Mouse (Mus musculus): ENCODE measurements around the gene Flnc. TPM values are rescaled to one million over a fixed set of nuclear protein-coding genes. Genes with fewer than 3 reads are reported as not detected.

Flnc gene
- polyA plus RNA-seq, 1 experiment: 5.9 TPM

DNA sequence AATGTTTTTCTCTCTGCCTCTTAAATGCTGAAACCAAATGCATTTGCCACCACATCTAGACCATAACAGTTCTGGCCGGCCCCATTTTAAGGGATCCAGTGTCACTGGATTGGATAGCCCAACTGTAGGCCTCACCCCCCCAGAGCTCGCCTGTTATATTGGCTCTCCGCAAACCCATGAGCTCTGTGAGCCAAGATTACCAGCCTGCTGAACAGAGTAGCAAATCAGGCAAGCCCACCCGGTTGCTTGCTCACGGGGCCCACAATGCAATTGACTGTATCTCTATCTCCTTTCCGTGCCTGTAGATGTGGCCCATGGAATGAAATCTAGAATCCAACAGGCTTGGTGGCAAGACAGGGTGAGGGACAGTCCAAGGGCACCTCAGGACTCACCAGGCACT, 67.8 kb downstream of the Flnc start:
- 89% methylated on average over 6 of the region's 6 CpGs for WGBS
- H3K27ac ChIP-seq (ENCODE audit: insufficient read depth, low read depth, low read length): no peak overlapping the region
- no peak for TF ChIP-seq POLR2A (IDR thresholded peaks at IDR 0.05; ENCODE audit: low read depth, low read length)
- TF ChIP-seq CTCF (IDR thresholded peaks at IDR 0.05; ENCODE audit: extremely low read depth, insufficient read length, insufficient replicate concordance, low read depth, low read length): no peak

DNA sequence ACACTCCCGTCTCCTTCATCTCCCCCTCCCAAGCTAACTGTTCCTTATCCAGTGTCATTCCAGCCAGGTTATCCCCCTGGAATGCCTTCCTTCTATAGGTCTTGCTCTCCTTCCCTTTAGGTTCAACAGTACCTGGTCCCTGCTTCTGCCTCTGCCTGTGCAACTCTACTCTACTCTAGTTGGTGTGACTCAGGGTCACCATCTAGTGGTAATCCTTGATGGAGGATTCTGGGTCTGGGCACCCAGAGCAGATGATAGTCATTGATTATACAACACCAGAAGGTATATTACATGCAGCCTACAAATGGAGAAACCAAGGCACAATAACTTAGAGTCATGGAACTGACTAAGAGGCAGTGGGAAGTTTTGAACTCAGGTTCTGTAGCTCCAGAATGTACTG, 68.5 kb downstream of the Flnc start:
- Histone ChIP-seq H3K27ac (ENCODE audit: insufficient read depth, low read depth, low read length) (no peak overlapping the region), H3K36me3 (ENCODE audit: control insufficient read depth, insufficient read depth, low read length) (no peaks in the 10 kb centered on the region), H3K4me1 (ENCODE audit: control insufficient read depth, insufficient read depth, insufficient read length, low read length) (no peaks in the 10 kb centered on the region), H3K4me3 (ENCODE audit: low read depth, low read length) (no peak overlapping the region), H3K27me3 (ENCODE audit: control insufficient read depth, insufficient read depth, low read length) (no peaks in the 10 kb centered on the region; the same call in 1 of the 2 replicates)
- TF ChIP-seq POLR2A (IDR thresholded peaks at IDR 0.05; ENCODE audit: low read depth, low read length) (no peak), CTCF (IDR thresholded peaks at IDR 0.05; ENCODE audit: extremely low read depth, insufficient read length, insufficient replicate concordance, low read depth, low read length) (no peak)
- WGBS: 93% methylated on average over 1 of the region's 1 CpGs

More for the DNA sequence above, 67.8 kb downstream of the Flnc start:
- Histone ChIP-seq H3K36me3 (ENCODE audit: control insufficient read depth, insufficient read depth, low read length) (no peaks in the 10 kb centered on the region), H3K4me3 (ENCODE audit: low read depth, low read length) (no peak overlapping the region), H3K4me1 (ENCODE audit: control insufficient read depth, insufficient read depth, insufficient read length, low read length) (no peaks in the 10 kb centered on the region), H3K27me3 (ENCODE audit: control insufficient read depth, insufficient read depth, low read length) (no peaks in the 10 kb centered on the region; the same call in 1 of the 2 replicates)

DNA sequence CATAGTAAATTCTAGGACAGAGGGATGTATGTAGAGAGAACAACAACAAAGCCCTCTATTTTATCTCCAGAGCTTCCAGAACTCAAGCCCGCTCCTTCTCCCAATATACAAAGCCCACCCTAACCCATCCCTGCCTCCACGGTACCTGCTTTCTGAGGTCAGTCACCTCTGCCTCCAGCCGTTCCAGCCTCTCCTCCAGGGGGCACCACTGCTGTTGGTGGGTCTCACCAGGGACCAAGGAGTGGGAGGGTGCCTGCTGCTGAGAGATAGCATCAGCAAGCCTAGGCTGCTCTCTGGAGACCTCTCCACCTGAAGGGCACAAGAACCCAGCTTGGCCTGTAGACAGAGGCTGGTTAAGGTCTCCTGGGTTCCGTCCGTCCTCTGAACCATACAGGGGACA, 72.4 kb downstream of the Flnc start:
- 83% methylated on average over 5 of the region's 5 CpGs for WGBS
- no peak overlapping the region for H3K27ac ChIP-seq (ENCODE audit: insufficient read depth, low read depth, low read length)
- H3K4me3 ChIP-seq (ENCODE audit: low read depth, low read length): no peak overlapping the region
- H3K4me1 ChIP-seq (ENCODE audit: control insufficient read depth, insufficient read depth, insufficient read length, low read length): peaks cover 6% of the 10 kb centered on the region
- TF ChIP-seq POLR2A (IDR thresholded peaks at IDR 0.05; ENCODE audit: low read depth, low read length): no peak
- H3K27me3 ChIP-seq (ENCODE audit: control insufficient read depth, insufficient read depth, low read length): peaks cover 15% of the 10 kb centered on the region
- H3K36me3 ChIP-seq (ENCODE audit: control insufficient read depth, insufficient read depth, low read length): no peaks in the 10 kb centered on the region

DNA sequence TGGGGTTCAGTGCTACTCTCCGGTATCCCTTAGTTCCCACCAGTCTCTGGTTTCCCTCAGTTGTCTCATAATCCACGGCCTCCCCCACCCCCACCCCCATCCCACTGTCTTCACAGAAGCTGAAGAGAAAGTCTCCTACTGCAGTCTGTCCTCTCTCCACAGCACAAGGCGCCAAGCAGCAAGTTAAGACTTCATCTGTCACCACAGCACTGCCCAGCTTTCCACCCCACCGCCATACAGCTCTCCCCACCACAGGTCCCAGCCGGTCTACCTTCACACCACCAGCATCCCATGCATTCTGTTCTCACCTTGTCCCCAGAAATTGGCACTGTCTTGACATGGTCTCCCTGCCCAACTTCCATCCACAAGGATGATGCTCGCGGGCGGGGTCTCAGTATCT, 73.8 kb downstream of the Flnc start:
- Histone ChIP-seq H3K27ac (ENCODE audit: insufficient read depth, low read depth, low read length) (no peak overlapping the region), H3K4me1 (ENCODE audit: control insufficient read depth, insufficient read depth, insufficient read length, low read length) (peaks cover 6% of the 10 kb centered on the region), H3K36me3 (ENCODE audit: control insufficient read depth, insufficient read depth, low read length) (no peaks in the 10 kb centered on the region), H3K4me3 (ENCODE audit: low read depth, low read length) (no peak overlapping the region), H3K27me3 (ENCODE audit: control insufficient read depth, insufficient read depth, low read length) (peaks cover 15% of the 10 kb centered on the region)
- no peak for TF ChIP-seq CTCF (IDR thresholded peaks at IDR 0.05; ENCODE audit: extremely low read depth, insufficient read length, insufficient replicate concordance, low read depth, low read length)
- TF ChIP-seq POLR2A (IDR thresholded peaks at IDR 0.05; ENCODE audit: low read depth, low read length): no peak
- WGBS: 45% methylated on average over 8 of the region's 8 CpGs

DNA sequence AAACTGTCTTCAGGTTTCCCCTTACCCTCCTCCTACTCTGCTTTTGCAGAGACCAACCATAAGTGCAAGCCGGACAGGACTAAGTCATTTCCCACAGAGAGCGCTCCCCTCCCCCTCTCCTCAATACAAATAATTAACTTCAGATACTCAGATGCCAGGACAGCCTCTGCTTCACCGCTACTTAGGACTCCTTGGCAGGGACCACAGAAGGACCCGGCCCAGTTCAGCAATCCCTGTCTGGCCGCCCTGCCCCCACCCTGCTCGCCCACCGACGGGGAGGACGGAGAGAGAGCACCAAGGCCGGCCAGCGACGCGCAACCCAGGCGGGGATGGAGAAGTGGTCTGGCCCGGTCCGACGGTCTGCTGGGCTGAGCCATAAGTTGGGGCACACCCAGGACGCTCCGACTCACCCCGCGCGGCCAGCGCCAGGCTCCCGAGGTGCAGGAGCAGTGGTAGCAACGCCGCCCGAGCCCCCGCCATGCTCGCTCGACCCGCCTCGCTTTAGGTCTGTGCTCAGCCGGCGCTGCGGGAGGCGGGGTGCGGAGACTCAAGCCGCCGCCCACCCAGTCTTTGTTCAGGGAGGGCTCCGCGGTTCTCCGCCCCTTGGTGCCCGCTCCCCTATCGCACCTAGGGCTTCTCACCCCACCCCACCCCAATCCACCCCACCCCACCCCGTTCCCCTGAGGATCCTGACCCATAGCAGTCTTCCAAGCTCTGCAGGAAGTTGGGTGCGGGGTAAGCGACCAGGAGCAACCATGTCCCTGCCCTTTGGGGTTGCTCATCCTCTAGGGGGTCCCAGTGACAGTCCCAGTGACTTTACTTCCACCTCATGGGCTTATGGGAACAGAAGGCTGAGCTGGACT, 74.6 kb downstream of the Flnc start, which contains the start of gene Kcp:
Gene Kcp, minus strand, starts transcription at position 506 of the 863 bp plus-strand sequence.
- no peaks in the 10 kb centered on the region for H3K36me3 ChIP-seq (ENCODE audit: control insufficient read depth, insufficient read depth, low read length)
- H3K4me3 ChIP-seq (ENCODE audit: low read depth, low read length): peak within 1 kb of the TSS; percentile 62
- 2% methylated on average over 47 of the region's 47 CpGs for WGBS
- H3K27me3 ChIP-seq (ENCODE audit: control insufficient read depth, insufficient read depth, low read length): peaks cover 15% of the 10 kb centered on the region
- no peak within 1 kb of the TSS for H3K27ac ChIP-seq (ENCODE audit: insufficient read depth, low read depth, low read length)
- TF ChIP-seq POLR2A (IDR thresholded peaks at IDR 0.05; ENCODE audit: low read depth, low read length): no peak
- TF ChIP-seq CTCF (IDR thresholded peaks at IDR 0.05; ENCODE audit: extremely low read depth, insufficient read length, insufficient replicate concordance, low read depth, low read length): no peak
- peaks cover 6% of the 10 kb centered on the region for H3K4me1 ChIP-seq (ENCODE audit: control insufficient read depth, insufficient read depth, insufficient read length, low read length)

DNA sequence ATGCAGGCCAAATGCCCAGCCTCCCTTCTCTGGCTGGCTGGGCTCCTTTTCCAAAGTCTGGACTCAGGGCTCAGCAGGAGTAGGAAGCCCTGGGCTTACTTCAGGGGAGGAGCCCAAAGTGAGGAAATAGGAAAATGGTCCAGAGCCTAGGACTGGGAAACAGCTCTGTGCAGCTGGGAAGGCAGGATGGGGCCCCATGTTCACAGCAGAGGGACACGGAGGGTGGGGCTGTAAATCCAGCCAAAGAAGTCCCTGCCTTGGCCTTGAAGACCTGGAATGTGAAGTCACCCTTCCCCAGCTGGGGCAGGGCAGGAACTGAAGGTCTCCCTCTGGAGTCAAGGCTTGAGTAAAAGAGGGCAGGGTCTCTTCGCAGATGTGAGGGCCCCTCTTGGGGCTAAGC, 76.0 kb downstream of the Flnc start:
- Histone ChIP-seq H3K27me3 (ENCODE audit: control insufficient read depth, insufficient read depth, low read length) (peaks cover 15% of the 10 kb centered on the region), H3K4me1 (ENCODE audit: control insufficient read depth, insufficient read depth, insufficient read length, low read length) (peaks cover 9% of the 10 kb centered on the region), H3K27ac (ENCODE audit: insufficient read depth, low read depth, low read length) (no peak overlapping the region), H3K36me3 (ENCODE audit: control insufficient read depth, insufficient read depth, low read length) (no peaks in the 10 kb centered on the region), H3K4me3 (ENCODE audit: low read depth, low read length) (no peak overlapping the region)
- WGBS: 45% methylated on average over 2 of the region's 2 CpGs
- no peak for TF ChIP-seq POLR2A (IDR thresholded peaks at IDR 0.05; ENCODE audit: low read depth, low read length)
- no peak for TF ChIP-seq CTCF (IDR thresholded peaks at IDR 0.05; ENCODE audit: extremely low read depth, insufficient read length, insufficient replicate concordance, low read depth, low read length)

Other genes with a start within 250 kb of the Flnc start
- gene Impdh1, start 216.9 kb upstream of the Flnc start, polyA plus RNA-seq (2012; rRNA removed): 15.0 and 15.6 TPM in 2 replicates
- 5.5 and 5.8 TPM in 2 replicates for gene Hilpda, start 160.8 kb upstream of the Flnc start, polyA plus RNA-seq (2012; rRNA removed)
- 0.20 and 1.3 TPM in 2 replicates for gene Fam71f2, start 153.7 kb upstream of the Flnc start, polyA plus RNA-seq (2012; rRNA removed)
- gene Fam71f1, start 114.1 kb upstream of the Flnc start, polyA plus RNA-seq (2012; rRNA removed): not detected in 2 replicates
- 12.2 and 19.3 TPM in 2 replicates for gene Calu, start 85.2 kb upstream of the Flnc start, polyA plus RNA-seq (2012; rRNA removed)
- 0.14 and 0.24 TPM in 2 replicates for gene Opn1sw, start 44.8 kb upstream of the Flnc start, polyA plus RNA-seq (2012; rRNA removed)
- 0.74 and 1.8 TPM in 2 replicates for gene Ccdc136, start 36.9 kb upstream of the Flnc start, polyA plus RNA-seq (2012; rRNA removed)
- 108 and 205 TPM in 2 replicates for gene Atp6v1f, start 34.5 kb downstream of the Flnc start, polyA plus RNA-seq (2012; rRNA removed)
- 0.20 and 0.22 TPM in 2 replicates for gene Atp6v1fnb, start 38.2 kb downstream of the Flnc start, polyA plus RNA-seq (2012; rRNA removed)
- 3.0 and 3.4 TPM in 2 replicates for gene Kcp, start 74.7 kb downstream of the Flnc start, polyA plus RNA-seq (2012; rRNA removed)
- 11.9 and 14.9 TPM in 2 replicates for gene Irf5, start 93.4 kb downstream of the Flnc start, polyA plus RNA-seq (2012; rRNA removed)
- 6.4 and 16.9 TPM in 2 replicates for gene Tnpo3, start 176.6 kb downstream of the Flnc start, polyA plus RNA-seq (2012; rRNA removed)

All from small intestine, adult 2 months (tissue).